Mouse (Mus musculus) skeletal muscle tissue, adult 2 months (tissue): ENCODE measurements around the gene Dok3.

Source experiments
- DNase-seq: peaks from one replicate; pipeline ENCODE4 v3.0.0-alpha.2; 2012; ENCODE audit warnings: low read depth, low spot score

Dok3 gene

DNA sequence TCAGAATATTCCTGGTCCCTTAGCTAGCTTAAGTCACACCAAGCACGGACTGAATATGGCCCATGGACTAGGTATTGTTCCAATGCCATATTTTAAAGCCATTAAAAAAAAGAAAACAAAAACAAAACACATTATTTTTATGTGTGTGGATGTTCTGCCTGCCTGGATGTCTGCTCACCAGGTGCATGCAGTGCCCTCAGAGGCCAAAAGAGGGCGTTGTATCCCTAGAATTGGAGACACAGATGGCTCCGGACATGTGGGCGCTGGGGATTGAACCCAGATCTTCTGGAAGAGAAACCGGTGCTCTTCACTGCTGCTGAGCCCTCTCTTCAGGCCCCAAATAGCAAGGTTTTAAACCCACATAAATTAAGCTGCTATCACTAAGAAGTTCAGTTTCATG, 51.1 kb downstream of the Dok3 start:
- no peak for DNase-seq

DNA sequence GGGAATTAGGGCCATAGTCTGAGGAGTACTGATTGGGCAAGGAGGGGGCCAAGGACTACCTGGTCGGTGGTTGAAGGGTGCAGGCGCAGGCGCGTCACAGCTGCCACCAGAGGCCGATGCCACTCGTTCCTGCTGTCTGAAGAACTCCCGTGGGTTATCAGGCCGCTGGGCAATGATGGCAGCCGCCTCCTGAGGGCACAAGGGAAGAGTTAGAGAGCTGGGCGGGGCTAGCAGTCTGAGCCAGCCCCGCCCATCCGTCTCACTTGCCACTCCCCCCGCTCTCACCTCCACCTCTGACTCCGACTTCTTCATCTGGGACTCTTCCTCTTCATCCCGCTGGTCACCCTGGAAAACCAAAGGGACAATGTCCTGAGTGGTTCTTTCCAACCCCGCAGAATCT, 51.6 kb downstream of the Dok3 start:
- DNase-seq, result no peak

DNA sequence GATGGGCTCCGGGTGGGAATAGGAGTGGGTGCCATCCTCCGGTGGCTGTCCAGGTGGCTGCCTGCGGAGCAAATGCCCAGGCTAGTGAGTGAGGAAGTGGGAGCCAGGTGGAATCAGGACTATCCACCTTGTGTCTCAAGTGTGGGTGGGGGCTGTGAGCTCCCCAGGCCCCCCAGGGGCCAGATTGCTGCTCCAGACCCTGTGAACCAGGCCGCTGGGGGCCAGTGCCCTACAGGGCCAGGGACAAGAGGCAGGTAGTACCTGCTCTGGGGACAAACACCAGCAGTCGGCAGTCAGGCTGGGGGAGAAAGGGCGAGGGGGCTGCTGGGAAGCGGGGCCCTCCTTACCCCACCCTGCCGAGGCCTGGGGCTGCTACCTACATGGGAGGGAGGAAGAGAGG, 52.8 kb downstream of the Dok3 start:
- no peak for DNase-seq

DNA sequence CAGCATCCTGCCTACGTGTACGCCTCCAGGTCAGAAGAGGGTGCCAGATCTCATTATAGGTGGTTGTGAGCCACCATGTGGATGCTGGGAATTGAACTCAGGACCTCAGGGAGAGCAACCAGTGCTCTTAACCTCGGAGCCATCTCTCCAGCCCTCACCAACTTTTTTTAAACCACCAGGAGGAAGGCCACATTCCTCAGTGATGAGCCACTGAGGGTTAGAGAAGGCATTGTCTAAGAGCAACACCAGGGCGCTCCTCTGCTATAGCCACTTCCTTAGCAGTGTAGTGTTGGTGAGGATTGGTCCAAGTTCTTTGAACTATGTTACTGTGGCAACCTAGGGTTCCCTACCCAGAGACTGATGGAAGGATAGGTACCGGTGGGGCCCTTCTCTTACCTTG, 53.3 kb downstream of the Dok3 start:
- no peak for DNase-seq

DNA sequence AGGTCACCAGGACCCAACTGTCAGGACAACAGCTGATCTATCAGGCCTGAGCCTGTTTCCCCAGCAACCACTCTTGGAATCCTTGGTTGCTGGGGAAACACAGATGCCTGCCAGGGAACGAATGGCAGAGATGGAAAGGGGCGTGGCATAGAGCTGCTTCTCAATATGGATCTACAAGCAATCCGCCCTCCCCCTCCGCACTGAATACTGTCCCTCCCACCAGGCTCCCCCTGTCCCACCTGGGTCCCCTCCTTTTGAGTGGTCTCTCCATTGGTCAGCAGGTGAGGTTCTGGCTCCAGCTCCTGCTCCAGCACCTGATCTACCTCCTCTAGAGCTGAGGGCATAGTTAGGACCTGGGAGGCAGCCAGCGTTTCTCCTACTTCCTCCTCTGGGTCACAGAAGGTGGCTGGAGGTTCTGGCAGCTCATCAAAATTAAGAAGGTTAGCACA, 54.5 kb downstream of the Dok3 start:
- no peak for DNase-seq

DNA sequence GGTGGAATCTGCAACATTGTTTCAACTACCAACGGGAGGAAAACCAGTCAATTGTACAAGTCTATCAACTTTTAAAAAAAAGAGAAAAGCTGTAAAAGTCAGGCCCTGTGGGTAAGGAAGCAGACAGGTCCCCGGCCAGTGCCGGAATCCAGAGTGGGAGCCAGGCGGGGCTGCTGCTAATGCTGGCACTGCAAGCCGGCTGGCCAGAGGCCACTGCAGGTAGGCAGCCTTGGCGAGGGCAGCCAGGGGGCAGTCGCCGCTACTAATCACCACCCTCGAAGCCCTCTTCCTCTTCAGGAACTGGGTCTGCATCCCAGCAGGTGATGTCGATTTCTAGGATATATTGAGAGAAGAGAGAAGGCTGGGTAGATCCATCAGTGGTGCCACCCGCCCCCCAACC, 55.1 kb downstream of the Dok3 start:
- DNase-seq, result no peak
